In genomic region chr19:18578216-18579011, GRCm38 (mm10) we compare ENCODE assay signal across 11 mouse cellular contexts. TPM values are rescaled to one million over a fixed set of nuclear protein-coding genes. Genes with fewer than 3 reads are reported as not detected.
DNase-seq lines count a peak whose midpoint lies in the region; ATAC-seq and TF ChIP-seq lines count a peak whose summit lies in the region.
"Had no signal": no experiment of that assay in that cellular context is flagged by ENCODE, and none has a peak within 500 bp of the region (broad histone marks: within the 10 kb centered on the region; RNA-seq: fewer than 3 reads in every experiment).

No protein-coding gene starts in this region.

- H3K9me3 ChIP-seq in lung, postnatal 0 days (ENCODE audit: low read length), result no peaks in the 10 kb centered on the region
- H3K9me3 ChIP-seq in hindbrain, embryonic 10.5 days, result no peaks in the 10 kb centered on the region
- H3K9me3 ChIP-seq in stomach, embryonic 14.5 days (ENCODE audit: control insufficient read depth, low read depth, low read length), result no peaks in the 10 kb centered on the region

- TF ChIP-seq CTCF in lung, postnatal 0 days (IDR thresholded peaks at IDR 0.05), result no peak

- WGBS in lung, postnatal 0 days, result 37% methylated on average over 16 of the region's 17 CpGs
- 63% methylated on average over 17 of the region's 17 CpGs for WGBS in hindbrain, embryonic 10.5 days
- 30% methylated on average over 17 of the region's 17 CpGs for WGBS in stomach, embryonic 14.5 days

- 0 out of 2 replicates have a peak overlapping the region, but pooled peaks have one; percentile 1 for H3K4me3 ChIP-seq in lung, postnatal 0 days (ENCODE audit: low read depth, low read length)
- H3K4me3 ChIP-seq in hindbrain, embryonic 10.5 days, result no peak overlapping the region
- no peak overlapping the region for H3K4me3 ChIP-seq in stomach, embryonic 14.5 days (ENCODE audit: low read depth, low read length)
- H3K4me3 ChIP-seq: myocyte had no signal

- H3K36me3 ChIP-seq in lung, postnatal 0 days (ENCODE audit: insufficient read depth, low read length), result 0 out of 2 replicates have a peak, but pooled peaks cover 4% of the 10 kb centered on the region
- no peaks in the 10 kb centered on the region for H3K36me3 ChIP-seq in hindbrain, embryonic 10.5 days
- H3K36me3 ChIP-seq in stomach, embryonic 14.5 days (ENCODE audit: control insufficient read depth, insufficient read depth, low read length), result no peaks in the 10 kb centered on the region

- ATAC-seq in lung, postnatal 0 days, result peak; percentile 86
- ATAC-seq in stomach, embryonic 14.5 days (ENCODE audit: insufficient number of reproducible peaks, insufficient read depth, low FRiP score, low read depth), result peak; percentile 65; the same call in 1 of the 2 replicates
- no peak for ATAC-seq in megakaryocyte-erythroid progenitor cell, adult 5-6 weeks (replicated peaks; ENCODE audit: low FRiP score, low TSS enrichment, poor library complexity, severe bottlenecking)
- no peak for ATAC-seq in inflammation-experienced regulatory T-cells, adult 6 months

- H3K27me3 ChIP-seq in lung, postnatal 0 days (replicated peaks; ENCODE audit: insufficient read depth, low read length), result no peaks in the 10 kb centered on the region
- H3K27me3 ChIP-seq in hindbrain, embryonic 10.5 days (ENCODE audit: insufficient read depth, poor library complexity, severe bottlenecking), result no peaks in the 10 kb centered on the region
- no peaks in the 10 kb centered on the region for H3K27me3 ChIP-seq in stomach, embryonic 14.5 days (ENCODE audit: control insufficient read depth, insufficient read depth, low read length)

- DNase-seq in lung, postnatal 0 days (ENCODE audit: low spot score), result peak; percentile 80
- DNase-seq in lung, postnatal 36 days, result no peak
- no peak for DNase-seq in hindbrain, embryonic 10.5 days (ENCODE audit: low spot score)
- DNase-seq in kidney, postnatal 36 days, result peak; percentile 45 to 50
- DNase-seq in urinary bladder, postnatal 14 days (ENCODE audit: low spot score), result no peak
- DNase-seq: cerebellum, adult 11 months; gastrocnemius, postnatal 10 days had no signal

- TF ChIP-seq EP300 in lung, postnatal 0 days (IDR thresholded peaks at IDR 0.05), result no peak

- H3K9ac ChIP-seq in lung, postnatal 0 days (replicated peaks; ENCODE audit: low read depth), result no peak overlapping the region
- no peak overlapping the region for H3K9ac ChIP-seq in stomach, embryonic 14.5 days (replicated peaks; ENCODE audit: low read depth, low read length)

- H3K27ac ChIP-seq in lung, postnatal 0 days (ENCODE audit: low read length), result peak overlapping the region; percentile 54
- 0 out of 2 replicates have a peak overlapping the region, but pooled peaks have one; percentile 40 for H3K27ac ChIP-seq in hindbrain, embryonic 10.5 days
- 0 out of 2 replicates have a peak overlapping the region, but pooled peaks have one; percentile 28 for H3K27ac ChIP-seq in stomach, embryonic 14.5 days (ENCODE audit: low read length)

- H3K4me2 ChIP-seq in lung, postnatal 0 days (replicated peaks; ENCODE audit: low read depth, low read length), result peak overlapping the region; percentile 43
- H3K4me2 ChIP-seq in stomach, embryonic 14.5 days (replicated peaks; ENCODE audit: low read depth, low read length), result peak overlapping the region; percentile 32

- H3K4me1 ChIP-seq in lung, postnatal 0 days (ENCODE audit: insufficient read depth, low read depth, low read length), result no peaks in the 10 kb centered on the region; the same call in 1 of the 2 replicates
- H3K4me1 ChIP-seq in hindbrain, embryonic 10.5 days (replicated peaks), result peaks cover 12% of the 10 kb centered on the region
- peaks cover 14% of the 10 kb centered on the region for H3K4me1 ChIP-seq in stomach, embryonic 14.5 days (ENCODE audit: control insufficient read depth, insufficient read depth, low read length)

RNA-seq across cellular contexts. Expression of gene Ostf1, which starts 53.2 kb away (rescaled TPM):
- 215 and 248 TPM in 2 replicates for polyA plus RNA-seq in lung, postnatal 0 days (2015; fragmentation: Nextera tagmentation; extraction: Ambion mirVana)
- polyA plus RNA-seq in hindbrain, embryonic 10.5 days (2016; fragmentation: Nextera tagmentation; extraction: Ambion mirVana), result 49.7 and 52.1 TPM in 2 replicates
- polyA plus RNA-seq in stomach, embryonic 14.5 days (2014; fragmentation: Nextera tagmentation; extraction: Ambion mirVana), result 70.4 and 71.3 TPM in 2 replicates
- total RNA-seq in megakaryocyte-erythroid progenitor cell, adult 5-6 weeks (2014; fragmentation: Nextera tagmentation), result 38.8 and 45.6 TPM in 2 replicates
- total RNA-seq in megakaryocyte-erythroid progenitor cell, adult 5-6 weeks (2017), result 63.0 and 78.0 TPM in 2 replicates
- polyA plus RNA-seq in inflammation-experienced regulatory T-cells, adult 6 months (2017; shearing (Covaris generic)), result 100 to 1,000 TPM in 1 of 3 experiments, 10 to 100 TPM in 2; 87.5 to 260 (median 96.7) TPM

RNA-seq across cellular contexts. Expression of gene Nmrk1, which starts 53.3 kb away (rescaled TPM):
- 5.0 and 7.4 TPM in 2 replicates for polyA plus RNA-seq in lung, postnatal 0 days (2015; fragmentation: Nextera tagmentation; extraction: Ambion mirVana)
- 7.2 and 7.7 TPM in 2 replicates for polyA plus RNA-seq in hindbrain, embryonic 10.5 days (2016; fragmentation: Nextera tagmentation; extraction: Ambion mirVana)
- polyA plus RNA-seq in stomach, embryonic 14.5 days (2014; fragmentation: Nextera tagmentation; extraction: Ambion mirVana), result 13.9 and 14.8 TPM in 2 replicates
- 7.0 and 9.5 TPM in 2 replicates for total RNA-seq in megakaryocyte-erythroid progenitor cell, adult 5-6 weeks (2014; fragmentation: Nextera tagmentation)
- 8.3 and 11.0 TPM in 2 replicates for total RNA-seq in megakaryocyte-erythroid progenitor cell, adult 5-6 weeks (2017)
- 10 to 100 TPM in 1 of 3 experiments, 1 to 10 TPM in 2; 6.7 to 16.1 (median 8.9) TPM for polyA plus RNA-seq in inflammation-experienced regulatory T-cells, adult 6 months (2017; shearing (Covaris generic))

Comparison
In these comparisons a context has a peak if more than half of its experiments do, and no peak if none do; other contexts are left out.
1. DNase-seq: peak in lung, postnatal 0 days (single experiment) and kidney, postnatal 36 days (2 of 2); none in lung, postnatal 36 days (single experiment), hindbrain, embryonic 10.5 days (single experiment) and urinary bladder, postnatal 14 days (single experiment).
2. ATAC-seq: peak in lung, postnatal 0 days (single experiment) and stomach, embryonic 14.5 days (single experiment); none in megakaryocyte-erythroid progenitor cell, adult 5-6 weeks (single experiment) and inflammation-experienced regulatory T-cells, adult 6 months (single experiment).
3. Peak in every context shown above with its lines, with median percentiles within 50 percentile points of each other: H3K27ac ChIP-seq.